Mouse (Mus musculus): ENCODE measurements around the gene Arf3.

Gene Arf3

DNA sequence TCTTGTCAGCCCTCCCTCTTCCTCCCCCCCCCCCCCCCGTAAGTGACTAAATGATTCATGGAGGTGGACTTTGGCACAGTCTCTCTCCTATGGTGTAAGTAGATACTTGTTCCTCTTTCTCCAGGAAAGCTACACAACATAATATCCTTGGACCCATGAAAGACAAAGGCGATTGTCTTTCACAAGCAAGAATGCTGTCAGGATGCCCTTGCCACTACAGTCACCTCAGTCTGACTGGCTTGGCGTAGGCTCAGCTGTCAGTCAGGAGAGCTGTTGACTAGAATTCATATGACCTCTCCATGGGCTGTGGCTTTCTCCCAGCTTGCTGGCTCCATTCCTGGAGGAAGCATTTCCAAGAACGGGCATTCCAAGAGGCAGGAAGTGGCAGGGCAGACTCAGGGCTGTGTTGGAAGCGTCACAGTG is 48.8 kb downstream of the Arf3 start:
- DNase-seq: no peak

DNA sequence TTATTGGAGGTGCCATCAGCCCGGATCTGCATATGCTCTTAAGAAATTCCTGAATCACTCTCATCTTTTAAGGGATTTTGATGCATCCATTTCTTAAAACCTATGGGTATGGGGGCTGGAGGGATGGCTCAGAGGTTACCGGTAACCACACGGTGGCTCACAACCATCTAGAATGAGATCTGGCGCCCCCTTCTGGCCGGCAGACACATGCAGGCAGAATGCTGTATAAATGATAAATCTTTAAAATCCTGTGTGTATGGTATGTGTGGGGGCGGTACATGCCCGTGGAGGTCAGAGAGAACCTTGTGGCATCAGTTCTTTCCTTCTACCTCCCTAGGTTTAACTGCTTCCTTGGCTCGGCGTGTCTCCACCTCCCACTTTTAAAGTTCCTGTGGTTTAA is 52.6 kb downstream of the Arf3 start:
- peak; percentile 89 to 91 for DNase-seq

DNA sequence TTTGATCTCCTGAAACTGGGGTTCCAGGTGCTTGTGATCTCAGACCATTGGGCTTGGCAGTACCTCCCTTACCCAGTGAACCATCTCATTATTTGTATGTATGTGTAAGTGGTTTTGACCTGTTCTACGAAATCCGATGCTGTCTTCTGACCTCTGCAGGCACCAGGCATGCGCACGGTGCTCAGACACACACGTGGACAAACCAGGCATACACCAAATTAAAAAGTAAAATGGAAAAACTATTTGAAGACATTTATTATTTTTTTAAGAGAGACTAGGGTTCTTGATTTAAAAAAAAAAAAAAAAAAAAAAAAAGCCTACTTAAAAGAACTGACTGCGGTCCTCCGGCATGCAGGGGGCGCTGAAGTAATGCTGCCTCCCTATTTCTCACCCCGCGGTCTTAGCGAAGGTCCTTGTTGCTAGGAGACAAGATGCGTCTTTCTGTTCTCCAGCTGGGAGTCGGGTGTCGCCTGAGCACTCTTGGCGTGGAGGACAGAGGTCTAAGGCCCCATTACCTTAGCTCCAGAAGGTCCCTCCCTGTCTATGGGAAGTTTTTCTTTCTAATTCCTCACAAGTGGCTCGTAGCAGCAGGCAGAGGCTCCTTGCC is 55.1 kb downstream of the Arf3 start, which contains the start of gene Ccdc65:
TSS of gene Ccdc65 (plus strand) at position 442 of the 607 bp plus-strand sequence.
- DNase-seq: peak; percentile 90 to 91

DNA sequence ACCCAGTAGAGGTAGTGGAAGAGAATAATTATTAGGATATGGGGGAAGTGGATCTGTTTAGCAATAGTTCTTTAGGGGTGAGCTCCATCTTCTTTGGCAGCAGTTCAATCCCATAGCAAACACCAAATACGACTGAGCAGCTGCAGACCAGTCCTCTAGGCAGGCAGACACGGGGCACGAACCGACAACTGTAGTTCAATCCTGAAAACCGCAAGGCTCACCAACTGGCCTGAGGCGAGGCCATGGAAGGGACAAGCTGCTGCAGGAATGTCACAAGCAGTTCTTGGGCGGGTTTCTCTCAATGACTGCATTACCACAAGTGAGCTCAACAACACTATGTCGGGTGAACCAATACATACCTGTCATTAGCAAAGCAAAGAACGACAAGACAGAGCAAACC is 58.7 kb downstream of the Arf3 start:
- DNase-seq: no peak

DNA sequence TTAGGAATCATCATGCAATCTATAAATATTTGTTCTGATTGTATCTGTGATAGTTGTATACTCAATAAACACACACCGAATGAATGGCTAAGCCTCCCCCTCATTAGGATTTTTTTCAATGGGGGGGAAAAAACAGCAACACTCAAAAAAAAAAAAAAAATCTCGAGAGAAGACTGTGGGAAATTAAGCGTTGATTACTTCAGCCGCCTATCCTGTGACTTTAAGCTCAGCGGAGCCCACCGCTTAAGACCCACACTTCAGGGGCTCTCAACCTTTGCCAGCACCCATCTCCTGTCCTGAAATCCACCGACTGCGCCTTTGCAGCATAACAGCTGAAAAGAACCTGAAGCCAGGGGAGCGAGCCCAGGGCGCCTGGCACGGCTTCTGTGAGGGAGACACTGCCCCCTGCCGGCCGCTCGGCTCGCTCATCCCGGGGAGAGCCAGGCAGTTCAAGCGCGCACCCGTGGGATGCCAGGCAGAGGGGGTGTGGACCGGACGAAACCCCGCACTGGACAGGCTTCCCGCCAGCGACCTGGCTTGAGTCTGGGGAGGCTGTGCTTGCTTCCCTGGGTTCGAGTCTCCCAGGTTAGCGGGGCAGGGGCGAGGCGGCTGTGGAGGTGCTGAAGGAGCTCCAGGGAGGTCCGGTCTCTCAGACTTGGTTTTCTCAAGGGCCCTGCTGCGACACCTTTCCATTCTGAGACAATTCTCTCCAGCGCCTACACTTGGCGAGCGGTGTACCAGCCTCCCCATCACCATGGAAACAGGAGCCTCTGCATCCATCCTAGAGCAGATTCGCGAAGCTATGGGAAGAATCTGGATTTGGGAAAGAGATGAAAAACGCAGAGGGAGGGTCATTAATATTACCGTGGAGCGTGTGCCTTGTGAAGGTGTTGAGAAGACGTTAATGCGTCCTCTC is 63.6 kb downstream of the Arf3 start:
- DNase-seq: peak; percentile 89 to 91

DNA sequence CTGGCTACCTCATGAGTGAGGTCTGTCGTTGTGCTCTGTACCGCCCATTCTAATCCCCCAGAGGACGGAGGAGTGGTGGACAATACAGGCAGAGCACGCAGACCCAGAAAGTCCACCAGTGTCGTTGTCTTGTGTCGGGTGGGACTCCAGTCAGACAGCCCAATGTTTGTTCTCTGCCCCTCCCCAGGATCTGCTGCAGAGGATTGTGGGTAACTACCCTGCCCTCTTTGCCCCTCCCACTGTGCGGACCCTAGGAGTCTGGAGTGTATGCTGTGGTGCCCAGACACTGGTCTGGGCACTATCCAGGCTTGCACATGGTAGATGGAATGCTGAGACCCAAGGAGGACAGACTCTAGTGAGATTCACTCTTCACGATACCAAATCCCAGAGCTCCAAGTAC is 66.8 kb downstream of the Arf3 start:
- no peak for DNase-seq

DNA sequence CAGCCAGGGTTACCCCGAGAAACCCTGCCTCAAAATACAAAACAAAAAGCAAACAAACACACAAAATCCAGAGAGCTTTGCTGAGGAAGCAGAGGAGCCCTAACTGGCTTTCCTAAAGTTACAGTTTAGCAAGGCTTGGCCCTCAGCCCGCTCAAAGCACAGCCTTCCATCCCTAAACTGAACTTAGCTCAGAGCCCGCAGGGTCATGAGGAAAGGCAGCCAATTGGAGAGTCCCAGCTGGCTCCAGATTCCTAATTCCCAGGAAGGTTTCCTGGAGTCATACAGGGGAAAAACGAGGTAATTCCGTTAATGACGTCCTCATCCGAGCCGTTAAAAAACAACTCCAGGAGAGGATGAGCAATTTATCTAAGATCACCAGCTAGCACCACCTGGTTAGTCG is 67.3 kb downstream of the Arf3 start:
- DNase-seq: no peak

DNA sequence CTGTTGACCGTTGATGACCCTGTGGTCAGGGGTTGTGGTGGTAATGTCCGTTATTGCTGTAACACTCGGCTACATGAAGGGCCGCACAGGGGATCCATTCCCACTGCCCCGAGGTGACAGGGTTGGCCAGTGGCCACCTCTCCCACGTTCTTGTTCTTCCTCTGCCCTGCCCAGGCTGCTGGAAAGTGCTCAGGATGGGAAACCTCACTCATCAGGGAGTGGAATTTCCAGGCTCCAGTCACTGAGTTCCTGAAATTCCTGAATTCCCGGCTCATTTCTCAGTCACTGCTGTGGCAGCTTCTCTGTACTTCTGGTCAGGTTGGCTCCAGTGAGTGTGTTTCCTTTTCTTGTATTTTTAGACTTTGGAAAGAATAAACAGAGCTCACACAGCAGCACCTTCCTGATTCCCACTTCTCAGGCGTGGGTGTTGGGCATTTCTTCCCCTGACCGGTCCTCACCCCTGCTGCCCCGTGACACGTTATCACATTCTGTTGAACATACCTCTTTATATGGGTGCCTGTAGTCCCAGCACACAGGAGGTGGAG is 70.8 kb downstream of the Arf3 start:
- no peak for DNase-seq

DNA sequence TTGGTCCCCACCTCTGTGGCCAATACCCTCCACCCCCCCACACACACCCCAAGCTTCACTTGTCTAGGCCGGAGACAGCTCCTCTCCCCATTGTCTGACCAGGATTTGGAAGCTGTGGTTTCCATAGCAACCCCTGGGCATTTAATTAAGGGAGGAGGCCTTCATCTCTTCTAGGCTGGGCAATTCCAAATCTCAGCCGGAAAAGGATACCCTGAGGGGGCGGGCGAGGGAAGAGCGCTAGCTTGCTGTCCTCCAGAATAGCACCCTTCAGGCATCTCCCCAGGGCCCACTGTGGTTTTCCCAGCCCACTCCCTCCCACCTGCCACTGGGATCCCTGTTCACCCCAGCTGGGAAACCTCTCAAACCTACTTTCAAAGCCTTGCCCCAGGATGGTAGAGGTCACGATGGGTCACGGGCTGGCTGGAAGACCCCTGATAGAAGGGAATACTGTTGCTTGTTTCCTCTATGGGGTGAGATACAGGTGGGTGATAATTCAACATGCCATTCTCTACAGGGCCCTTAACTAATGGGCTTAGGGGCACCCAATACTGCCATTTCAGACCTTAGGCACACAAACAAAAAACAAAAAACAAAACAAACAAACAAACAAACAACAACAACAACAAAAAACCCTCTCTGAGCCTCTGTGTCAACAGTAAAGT is 71.4 kb downstream of the Arf3 start:
- no peak for DNase-seq

DNA sequence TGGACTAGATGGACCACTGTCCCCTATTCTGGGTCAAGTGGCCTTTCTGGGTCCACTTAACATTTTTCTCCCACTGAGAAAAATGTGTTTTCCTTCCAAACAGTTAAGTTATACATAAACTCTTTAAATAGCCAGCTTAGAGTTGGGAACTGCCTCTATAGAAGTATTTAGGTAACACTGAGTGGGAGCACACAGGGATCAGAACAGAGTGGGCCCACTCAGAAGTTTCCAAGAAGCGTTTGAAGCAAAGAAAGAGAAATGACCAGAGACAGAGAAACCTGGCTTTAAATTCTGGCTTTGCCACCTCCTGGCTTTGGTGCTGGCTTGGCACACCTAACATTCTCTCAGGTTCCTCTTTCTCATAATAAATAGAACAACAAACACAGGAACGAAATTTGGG is 73.3 kb downstream of the Arf3 start:
- no peak for DNase-seq

Measured in B cell, adult 2 months (primary cell).